Mouse (Mus musculus): ENCODE data around the gene Sox3. TPM values are rescaled to one million over a fixed set of nuclear protein-coding genes. Genes with fewer than 3 reads are reported as not detected.

Gene Sox3
- polyA plus RNA-seq, 1 experiment from 2014 or later: 0.56 TPM

GRCm38 (mm10) chrX:60889956-60890485, 3.2 kb downstream of the Sox3 start:
- Histone ChIP-seq H3K36me3 (no peaks in the 10 kb centered on the region), H3K4me1 (no peaks in the 10 kb centered on the region), H3K27me3 (replicated peaks) (peaks cover 82% of the 10 kb centered on the region), H3K4me3 (no peak overlapping the region), H3K9me3 (no peaks in the 10 kb centered on the region), H3K4me2 (no peak overlapping the region), H3K27ac (replicated peaks) (no peak overlapping the region), H3K9ac (no peak overlapping the region)
- WGBS: 10% methylated on average over 17 of the region's 17 CpGs
- no peak for ATAC-seq (ENCODE audit: extremely low read depth, insufficient number of reproducible peaks, low FRiP score, low TSS enrichment)
